Mouse (Mus musculus) liver, embryonic 11.5 days (tissue): Measurements from ENCODE around the gene Cpxcr1. TPM values are rescaled to one million over a fixed set of nuclear protein-coding genes. Genes with fewer than 3 reads are reported as not detected.

Experiments used
- ATAC-seq: fragments of 200-750 bp; cut with Nextera tagmentation; replicated peaks from 2 replicates; pipeline ENCODE4 v1.8.0; 2017; ENCODE audit warnings: moderate number of reproducible peaks, mild to moderate bottlenecking, moderate TSS enrichment, moderate library complexity; ENCODE audit not compliant: low FRiP score
- DNase-seq: peaks from one replicate; pipeline ENCODE4 v3.0.0-alpha.2; 2017; ENCODE audit warnings: low spot score
- H3K27ac ChIP-seq: fragments of 300-500 bp; sonication (generic); 2 replicates; pipeline ENCODE4 v1.5.1; 2014; ENCODE audit warnings: mild to moderate bottlenecking, low read depth, low read length, control low read depth
- H3K27me3 ChIP-seq: fragments of 300-500 bp; sonication (generic); replicated peaks from 2 replicates; pipeline ENCODE4 v1.6.1; 2014; ENCODE audit warnings: low read length, mixed read lengths; ENCODE audit not compliant: control insufficient read depth, insufficient read depth
- H3K36me3 ChIP-seq: fragments of 300-500 bp; sonication (generic); 2 replicates; pipeline ENCODE4 v1.6.1; 2014; ENCODE audit warnings: mild to moderate bottlenecking, low read length, moderate library complexity, mixed read lengths; ENCODE audit not compliant: control insufficient read depth, insufficient read depth
- H3K4me1 ChIP-seq: fragments of 300-500 bp; sonication (generic); replicated peaks from 2 replicates; pipeline ENCODE4 v1.6.1; 2014; ENCODE audit warnings: low read length, mixed read lengths; ENCODE audit not compliant: control insufficient read depth, insufficient read depth
- H3K4me2 ChIP-seq: fragments of 300-500 bp; sonication (generic); 2 replicates; pipeline ENCODE4 v1.6.1; 2014; ENCODE audit warnings: mild to moderate bottlenecking, control low read depth, moderate library complexity
- H3K4me3 ChIP-seq: fragments of 300-500 bp; sonication (generic); 2 replicates; pipeline ENCODE4 v1.5.1; 2014; ENCODE audit warnings: low read depth, low read length, control low read depth
- H3K9ac ChIP-seq: fragments of 300-500 bp; sonication (generic); 2 replicates; pipeline ENCODE4 v1.6.1; 2014; ENCODE audit warnings: low read depth, low read length, control low read depth
- H3K9me3 ChIP-seq: fragments of 300-500 bp; sonication (generic); 2 replicates; pipeline ENCODE4 v1.6.1; 2016; ENCODE audit warnings: low read length, inconsistent platforms, mixed read lengths; ENCODE audit not compliant: control insufficient read depth
- polyA plus RNA-seq: library from polyadenylated mRNA; unstranded; fragments of >200 nt; fragmentation: Nextera tagmentation; extraction: Ambion mirVana; gene quantifications from 2 replicates; pipeline ENCODE4 v1.2.1, GENCODE M21; 2014

Gene Cpxcr1
- polyA plus RNA-seq: not detected in 2 replicates

DNA sequence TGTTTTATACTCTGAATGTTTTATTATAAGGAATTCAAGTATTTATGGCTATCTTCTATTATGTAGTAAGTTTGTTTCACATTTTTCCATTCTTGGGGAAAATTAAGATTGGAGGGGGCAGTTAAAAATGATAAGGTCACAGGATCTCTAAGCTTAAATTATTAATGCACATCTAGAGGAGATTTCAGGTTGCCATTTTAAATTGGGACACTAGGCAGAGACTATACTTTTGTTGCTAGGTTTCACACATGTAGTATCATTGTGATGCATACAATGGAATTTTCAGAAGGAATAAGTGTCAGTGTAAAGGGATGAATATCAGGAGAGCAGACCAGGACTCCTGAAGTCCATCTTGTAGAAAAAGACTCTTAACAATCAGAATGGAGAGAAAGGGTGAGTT is at the start of gene Cpxcr1:
Gene Cpxcr1 (plus strand): TSS at position 301 of the 400 bp plus-strand sequence.
- H3K27me3 ChIP-seq: no peaks in the 10 kb centered on the region
- no peaks in the 10 kb centered on the region for H3K4me1 ChIP-seq
- DNase-seq (no peak), ATAC-seq (no peak)
- H3K9me3 ChIP-seq: no peaks in the 10 kb centered on the region
- no peak within 1 kb of the TSS for H3K27ac ChIP-seq
- no peak within 1 kb of the TSS for H3K4me3 ChIP-seq
- no peak within 1 kb of the TSS for H3K9ac ChIP-seq
- no peaks in the 10 kb centered on the region for H3K36me3 ChIP-seq
- H3K4me2 ChIP-seq: no peak within 1 kb of the TSS

Other genes starting within 250 kb of the Cpxcr1 start
- not detected in 2 replicates for gene H2afb2, start 232.2 kb downstream of the Cpxcr1 start, polyA plus RNA-seq